Mouse (Mus musculus) MN1 (cell line): ENCODE results near the gene Gp1bb.

Source experiments
- DNase-seq: peaks from one replicate; pipeline ENCODE4 v3.0.0-alpha.2; 2016; ENCODE audit warnings: low spot score

Gp1bb gene

GRCm38 (mm10) chr16:18628948-18629340 lies 6.7 kb upstream of the Gp1bb start:
- no peak for DNase-seq

GRCm38 (mm10) chr16:18628206-18628947 lies 6.2 kb upstream of the Gp1bb start:
- peak; percentile 63 for DNase-seq

GRCm38 (mm10) chr16:18627163-18627562 lies 5.0 kb upstream of the Gp1bb start:
- no peak for DNase-seq

GRCm38 (mm10) chr16:18626376-18626878 lies 4.2 kb upstream of the Gp1bb start, which contains the start of gene Gm49601:
TSS of gene Gm49601 (minus strand) at chr16:18626427.
- peak; percentile 61 for DNase-seq

- no peak for DNase-seq
Measured at GRCm38 (mm10) chr16:18625791-18626311, 3.6 kb upstream of the Gp1bb start.

GRCm38 (mm10) chr16:18625097-18625496 lies 2.9 kb upstream of the Gp1bb start:
- no peak for DNase-seq

- DNase-seq: no peak
Measured at GRCm38 (mm10) chr16:18624641-18625040, 2.4 kb upstream of the Gp1bb start.

- DNase-seq: no peak
Measured at GRCm38 (mm10) chr16:18623751-18624540, 1.7 kb upstream of the Gp1bb start.

GRCm38 (mm10) chr16:18622916-18623750 lies 930 bp upstream of the Gp1bb start:
- DNase-seq: no peak

- no peak for DNase-seq
Measured at GRCm38 (mm10) chr16:18621362-18622001, 721 bp downstream of the Gp1bb start.

- no peak for DNase-seq
Measured at GRCm38 (mm10) chr16:18620601-18621361, 1.4 kb downstream of the Gp1bb start.

GRCm38 (mm10) chr16:18620201-18620600 lies 2.0 kb downstream of the Gp1bb start:
- DNase-seq: no peak

- DNase-seq: no peak
Measured at GRCm38 (mm10) chr16:18619110-18619509, 3.1 kb downstream of the Gp1bb start.

- no peak for DNase-seq
Measured at GRCm38 (mm10) chr16:18618297-18618696, 3.9 kb downstream of the Gp1bb start.

GRCm38 (mm10) chr16:18617370-18618065 lies 4.7 kb downstream of the Gp1bb start:
- DNase-seq: peak; percentile 85

GRCm38 (mm10) chr16:18613301-18613700 lies 8.9 kb downstream of the Gp1bb start:
- DNase-seq: no peak

- DNase-seq: no peak
Measured at GRCm38 (mm10) chr16:18611752-18612151, 10.5 kb downstream of the Gp1bb start.

GRCm38 (mm10) chr16:18609099-18609498 lies 13.1 kb downstream of the Gp1bb start:
- no peak for DNase-seq

- no peak for DNase-seq
Measured at GRCm38 (mm10) chr16:18608226-18608625, 14.0 kb downstream of the Gp1bb start.

- no peak for DNase-seq
Measured at GRCm38 (mm10) chr16:18605705-18606104, 16.5 kb downstream of the Gp1bb start.
